Mouse (Mus musculus): ENCODE measurements around the gene Ccdc28b.

Gene Ccdc28b

GRCm38 (mm10) chr4:129622803-129623535 lies 778 bp downstream of the Ccdc28b start:
- DNase-seq (ENCODE audit: low read depth) = no peak

- DNase-seq (ENCODE audit: low read depth) = no peak
Measured at GRCm38 (mm10) chr4:129622120-129622802, 1.5 kb downstream of the Ccdc28b start.

GRCm38 (mm10) chr4:129621283-129621841 lies 2.4 kb downstream of the Ccdc28b start:
- no peak for DNase-seq (ENCODE audit: low read depth)

GRCm38 (mm10) chr4:129620419-129621282 lies 3.1 kb downstream of the Ccdc28b start:
- no peak for DNase-seq (ENCODE audit: low read depth)

- DNase-seq (ENCODE audit: low read depth) = peak; percentile 94
Measured at GRCm38 (mm10) chr4:129618786-129619691, 4.7 kb downstream of the Ccdc28b start, which contains the start of gene Iqcc. Gene Iqcc (minus strand): TSS chr4:129619099.

- no peak for DNase-seq (ENCODE audit: low read depth)
Measured at GRCm38 (mm10) chr4:129618031-129618430, 5.7 kb downstream of the Ccdc28b start.

GRCm38 (mm10) chr4:129617121-129617641 lies 6.6 kb downstream of the Ccdc28b start:
- no peak for DNase-seq (ENCODE audit: low read depth)

GRCm38 (mm10) chr4:129616631-129617030 lies 7.1 kb downstream of the Ccdc28b start:
- no peak for DNase-seq (ENCODE audit: low read depth)

GRCm38 (mm10) chr4:129615801-129616290 lies 7.9 kb downstream of the Ccdc28b start:
- no peak for DNase-seq (ENCODE audit: low read depth)

- DNase-seq (ENCODE audit: low read depth) = no peak
Measured at GRCm38 (mm10) chr4:129614093-129614492, 9.7 kb downstream of the Ccdc28b start, which contains the start of gene Dcdc2b. Gene Dcdc2b (minus strand): TSS chr4:129614257.

GRCm38 (mm10) chr4:129610472-129610871 lies 13.3 kb downstream of the Ccdc28b start:
- no peak for DNase-seq (ENCODE audit: low read depth)

GRCm38 (mm10) chr4:129610026-129610425 lies 13.7 kb downstream of the Ccdc28b start:
- DNase-seq (ENCODE audit: low read depth) = no peak

GRCm38 (mm10) chr4:129609139-129609631 lies 14.6 kb downstream of the Ccdc28b start:
- DNase-seq (ENCODE audit: low read depth) = no peak

- peak; percentile 89 for DNase-seq (ENCODE audit: low read depth)
Measured at GRCm38 (mm10) chr4:129608426-129609025, 15.2 kb downstream of the Ccdc28b start.

- peak; percentile 86 for DNase-seq (ENCODE audit: low read depth)
Measured at GRCm38 (mm10) chr4:129600233-129601158, 23.3 kb downstream of the Ccdc28b start, which contains the start of the genes Eif3i and Tmem234. Gene Eif3i (minus strand): TSS chr4:129600648. Gene Tmem234 (plus strand): TSS chr4:129600668.

GRCm38 (mm10) chr4:129588865-129589264 lies 34.9 kb downstream of the Ccdc28b start:
- DNase-seq (ENCODE audit: low read depth) = no peak

GRCm38 (mm10) chr4:129586943-129587342 lies 36.8 kb downstream of the Ccdc28b start:
- DNase-seq (ENCODE audit: low read depth) = no peak

GRCm38 (mm10) chr4:129585773-129586172 lies 38.0 kb downstream of the Ccdc28b start:
- no peak for DNase-seq (ENCODE audit: low read depth)
